Mouse (Mus musculus) intestine, embryonic 15.5 days (tissue): ENCODE data around the gene Gpr18. TPM values are rescaled to one million over a fixed set of nuclear protein-coding genes. Genes with fewer than 3 reads are reported as not detected.

Source experiments
- ATAC-seq: fragments of 200-750 bp; cut with Nextera tagmentation; 2 replicates; pipeline ENCODE4 v1.8.0; 2017; ENCODE audit warnings: moderate TSS enrichment, moderate library complexity
- H3K27ac ChIP-seq: fragments of 300-500 bp; sonication (generic); 2 replicates; pipeline ENCODE4 v1.5.1; 2015; ENCODE audit warnings: mild to moderate bottlenecking, inconsistent platforms
- H3K27me3 ChIP-seq: fragments of 300-500 bp; sonication (generic); replicated peaks from 2 replicates; pipeline ENCODE4 v1.6.1; 2015; ENCODE audit warnings: inconsistent platforms
- H3K36me3 ChIP-seq: fragments of 300-500 bp; sonication (generic); 2 replicates; pipeline ENCODE4 v1.6.1; 2015; ENCODE audit warnings: inconsistent platforms
- H3K4me1 ChIP-seq: fragments of 300-500 bp; sonication (generic); replicated peaks from 2 replicates; pipeline ENCODE4 v1.6.1; 2015; ENCODE audit warnings: inconsistent platforms
- H3K4me2 ChIP-seq: fragments of 300-500 bp; sonication (generic); replicated peaks from 2 replicates; pipeline ENCODE4 v1.6.1; 2015; ENCODE audit warnings: mild to moderate bottlenecking, inconsistent platforms
- H3K4me3 ChIP-seq: fragments of 300-500 bp; sonication (generic); replicated peaks from 2 replicates; pipeline ENCODE4 v1.5.1; 2015; ENCODE audit warnings: inconsistent platforms
- H3K9ac ChIP-seq: fragments of 300-500 bp; sonication (generic); 2 replicates; pipeline ENCODE4 v1.6.1; 2015; ENCODE audit warnings: inconsistent platforms
- H3K9me3 ChIP-seq: fragments of 300-500 bp; sonication (generic); 2 replicates; pipeline ENCODE4 v1.6.1; 2016; ENCODE audit warnings: inconsistent platforms
- WGBS: fragments of 180-500 bp; shearing (Covaris S2); methylation state at CpG from one replicate; pipeline ENCODE4 v1.1.7; 2015; 5-methylcytosine and 5-hydroxymethylcytosine counted together
- polyA plus RNA-seq: library from polyadenylated mRNA; unstranded; fragments of >200 nt; fragmentation: Nextera tagmentation; extraction: Ambion mirVana; gene quantifications from 2 replicates; pipeline ENCODE4 v1.2.1, GENCODE M21; 2015

Gpr18 gene
- polyA plus RNA-seq, 1 experiment from 2014 or later, result 0.34 TPM

DNA sequence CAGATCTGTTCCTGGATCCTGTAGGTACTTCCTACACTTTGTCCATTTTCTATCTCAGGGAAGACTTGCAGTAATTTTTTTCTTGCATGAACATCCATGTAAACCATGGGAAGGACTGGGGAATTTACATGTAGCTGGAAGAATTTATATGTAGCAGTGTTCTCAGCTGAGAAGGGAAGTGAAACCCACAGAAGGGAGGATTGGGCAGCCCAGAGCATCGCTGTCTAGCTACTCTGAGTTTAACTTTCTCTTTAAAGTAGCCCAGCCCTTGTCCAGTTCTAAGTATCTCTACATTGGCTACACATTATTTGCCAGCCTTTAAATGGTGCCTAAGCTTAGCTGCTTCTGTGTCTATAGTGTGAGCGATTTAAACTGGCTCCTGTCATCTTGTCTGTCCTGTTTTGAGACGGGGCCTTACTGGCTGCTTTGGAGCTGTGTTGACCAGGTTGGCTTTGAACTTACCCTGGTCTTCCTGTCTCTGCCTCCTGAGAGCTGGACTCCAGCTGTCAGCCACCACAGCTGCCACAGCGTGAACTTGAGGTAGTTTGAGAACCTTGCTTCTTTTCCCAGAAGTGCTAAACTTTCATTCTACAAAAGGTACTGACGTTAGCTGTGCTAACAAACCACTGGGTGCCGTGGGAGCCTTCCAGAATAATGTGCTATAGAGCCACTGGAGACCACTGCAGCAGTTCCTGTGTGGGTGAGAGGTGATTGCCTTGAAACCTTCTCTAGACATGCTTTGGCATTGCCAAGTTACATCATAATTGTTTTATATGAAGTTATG is 922 bp upstream of the Gpr18 start:
- WGBS, result 90% methylated on average over 6 of the region's 6 CpGs
- 0 out of 2 replicates have a peak, but pooled peaks cover 7% of the 10 kb centered on the region for H3K36me3 ChIP-seq
- H3K4me1 ChIP-seq, result peaks cover 6% of the 10 kb centered on the region; the same call in 1 of the 2 replicates
- H3K27ac ChIP-seq, result no peak overlapping the region
- no peak for ATAC-seq
- H3K4me2 ChIP-seq, result no peak overlapping the region
- H3K9me3 ChIP-seq, result no peaks in the 10 kb centered on the region
- no peak overlapping the region for H3K9ac ChIP-seq
- no peaks in the 10 kb centered on the region for H3K27me3 ChIP-seq
- H3K4me3 ChIP-seq, result no peak overlapping the region

DNA sequence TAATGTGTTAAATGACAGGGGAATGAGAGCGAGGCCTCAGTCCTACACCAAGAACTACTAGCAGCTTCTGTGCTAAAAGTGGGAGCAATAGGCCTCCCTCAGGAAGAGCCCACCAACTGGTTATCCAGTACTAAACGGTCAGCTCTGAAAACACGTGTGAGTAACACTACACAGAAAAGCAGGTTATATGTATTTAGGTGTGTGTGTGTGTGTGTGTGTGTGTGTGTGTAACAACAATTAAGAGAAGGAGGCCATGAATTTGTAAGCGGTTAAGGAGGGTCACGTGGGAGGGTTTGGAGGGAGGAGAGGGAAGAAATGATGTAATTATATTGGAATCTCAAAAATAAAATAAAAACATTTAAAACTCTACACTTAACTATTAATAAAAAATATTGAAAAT is 438 bp downstream of the Gpr18 start:
- Histone ChIP-seq H3K4me1 (no peaks in the 10 kb centered on the region), H3K9me3 (no peaks in the 10 kb centered on the region), H3K36me3 (0 out of 2 replicates have a peak, but pooled peaks cover 9% of the 10 kb centered on the region), H3K9ac (no peak overlapping the region), H3K4me3 (no peak overlapping the region), H3K4me2 (no peak overlapping the region), H3K27ac (no peak overlapping the region), H3K27me3 (no peaks in the 10 kb centered on the region)
- ATAC-seq, result no peak
- 81% methylated on average over 5 of the region's 5 CpGs for WGBS

DNA sequence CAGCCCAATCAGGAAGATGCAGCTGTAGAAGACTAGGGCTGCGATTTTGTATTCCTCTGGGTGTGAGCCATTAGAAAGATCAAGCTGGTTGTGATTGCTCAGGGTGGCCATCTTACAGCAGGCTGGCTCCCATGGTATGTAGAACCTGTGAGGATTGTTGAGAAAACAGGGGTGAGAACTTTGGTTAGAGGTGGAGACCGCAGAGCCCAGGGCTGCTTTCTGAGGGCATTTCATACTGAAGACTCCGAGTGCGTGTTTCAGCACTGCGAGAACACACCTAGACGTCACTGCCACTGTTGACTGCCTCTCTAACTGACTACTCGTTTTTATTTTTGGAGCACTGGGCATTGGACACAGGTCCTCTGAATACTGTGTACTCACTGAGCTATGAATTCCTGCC is 3.1 kb downstream of the Gpr18 start:
- Histone ChIP-seq H3K4me1 (no peaks in the 10 kb centered on the region), H3K27me3 (no peaks in the 10 kb centered on the region), H3K9ac (no peak overlapping the region), H3K36me3 (0 out of 2 replicates have a peak, but pooled peaks cover 9% of the 10 kb centered on the region), H3K4me3 (no peak overlapping the region), H3K4me2 (no peak overlapping the region), H3K27ac (no peak overlapping the region), H3K9me3 (no peaks in the 10 kb centered on the region)
- ATAC-seq, result no peak
- 94% methylated on average over 7 of the region's 7 CpGs for WGBS

GRCm38 (mm10) chr14:121909868-121910267 is 5.7 kb downstream of the Gpr18 start:
- Histone ChIP-seq H3K4me3 (no peak overlapping the region), H3K4me2 (no peak overlapping the region), H3K27me3 (no peaks in the 10 kb centered on the region), H3K9ac (no peak overlapping the region), H3K4me1 (no peaks in the 10 kb centered on the region), H3K27ac (no peak overlapping the region), H3K36me3 (0 out of 2 replicates have a peak, but pooled peaks cover 9% of the 10 kb centered on the region), H3K9me3 (no peaks in the 10 kb centered on the region)
- ATAC-seq, result no peak
- WGBS, result 93% methylated on average over 6 of the region's 6 CpGs

GRCm38 (mm10) chr14:121906992-121907681 is 8.4 kb downstream of the Gpr18 start:
- no peak overlapping the region for H3K4me3 ChIP-seq
- no peaks in the 10 kb centered on the region for H3K9me3 ChIP-seq
- H3K4me1 ChIP-seq, result no peaks in the 10 kb centered on the region
- 85% methylated on average over 11 of the region's 11 CpGs for WGBS
- H3K27ac ChIP-seq, result no peak overlapping the region
- H3K9ac ChIP-seq, result no peak overlapping the region
- no peaks in the 10 kb centered on the region for H3K27me3 ChIP-seq
- no peak for ATAC-seq
- H3K36me3 ChIP-seq, result 0 out of 2 replicates have a peak, but pooled peaks cover 8% of the 10 kb centered on the region
- H3K4me2 ChIP-seq, result no peak overlapping the region

- no peak overlapping the region for H3K4me2 ChIP-seq
- no peaks in the 10 kb centered on the region for H3K27me3 ChIP-seq
- H3K27ac ChIP-seq, result no peak overlapping the region
- no peak for ATAC-seq
- 77% methylated on average over 8 of the region's 8 CpGs for WGBS
- H3K36me3 ChIP-seq, result 0 out of 2 replicates have a peak, but pooled peaks cover 1% of the 10 kb centered on the region
- H3K4me1 ChIP-seq, result no peaks in the 10 kb centered on the region
- H3K4me3 ChIP-seq, result no peak overlapping the region
- H3K9ac ChIP-seq, result no peak overlapping the region
- H3K9me3 ChIP-seq, result no peaks in the 10 kb centered on the region
Measured at GRCm38 (mm10) chr14:121906341-121906991, 9.1 kb downstream of the Gpr18 start.

DNA sequence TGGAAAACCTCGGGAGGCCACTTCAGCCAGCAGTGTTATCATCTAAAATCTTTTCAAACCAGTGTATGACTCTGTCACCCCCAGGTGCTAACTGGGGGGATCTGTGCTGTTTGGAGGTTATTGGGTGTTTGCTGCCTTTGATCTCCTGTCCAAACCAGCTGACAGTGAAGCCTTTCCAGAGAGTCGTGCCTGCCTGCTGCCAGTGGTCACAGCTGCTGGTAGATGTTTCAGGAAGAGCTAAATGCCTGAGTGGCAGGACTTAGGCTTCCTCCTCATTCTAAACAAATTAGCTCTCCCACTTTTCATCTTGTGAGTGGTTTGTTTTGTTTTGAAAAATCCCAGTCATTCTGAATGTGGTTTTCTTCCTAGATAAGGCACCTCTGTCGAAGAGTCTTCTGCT is 10.8 kb downstream of the Gpr18 start:
- Histone ChIP-seq H3K4me2 (no peak overlapping the region), H3K36me3 (no peaks in the 10 kb centered on the region)
- 29% methylated on average over 3 of the region's 3 CpGs for WGBS

GRCm38 (mm10) chr14:121903381-121903876 is 12.2 kb downstream of the Gpr18 start:
- no peaks in the 10 kb centered on the region for H3K27me3 ChIP-seq
- no peaks in the 10 kb centered on the region for H3K36me3 ChIP-seq
- H3K9ac ChIP-seq, result no peak overlapping the region
- H3K27ac ChIP-seq, result no peak overlapping the region
- no peaks in the 10 kb centered on the region for H3K4me1 ChIP-seq
- 86% methylated on average over 7 of the region's 7 CpGs for WGBS
- no peak overlapping the region for H3K4me3 ChIP-seq
- ATAC-seq, result no peak
- no peaks in the 10 kb centered on the region for H3K9me3 ChIP-seq
- H3K4me2 ChIP-seq, result no peak overlapping the region

More for the DNA sequence above, 10.8 kb downstream of the Gpr18 start:
- Histone ChIP-seq H3K9ac (no peak overlapping the region), H3K27ac (no peak overlapping the region), H3K4me1 (no peaks in the 10 kb centered on the region), H3K4me3 (no peak overlapping the region), H3K27me3 (no peaks in the 10 kb centered on the region), H3K9me3 (no peaks in the 10 kb centered on the region)
- ATAC-seq, result no peak

DNA sequence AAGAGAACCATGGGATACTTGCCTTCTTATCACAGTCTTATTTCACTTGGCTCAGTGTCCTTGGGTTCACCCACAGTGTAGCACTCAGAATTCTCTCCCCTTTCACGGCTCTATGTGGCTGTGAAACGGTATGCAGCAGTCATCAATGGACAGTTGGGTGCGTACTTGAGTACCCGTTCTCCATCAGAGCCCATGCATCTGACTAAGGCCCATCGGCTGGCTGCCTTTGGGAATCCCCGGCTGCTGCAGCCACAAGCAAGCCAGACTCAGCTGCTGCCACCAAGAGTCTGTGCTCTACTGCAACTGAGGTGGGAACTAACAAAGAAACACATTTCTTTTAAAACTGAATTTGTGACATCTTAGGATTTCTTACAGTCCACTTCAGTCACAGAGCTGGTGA is 14.1 kb downstream of the Gpr18 start:
- Histone ChIP-seq H3K27me3 (no peaks in the 10 kb centered on the region), H3K9ac (no peak overlapping the region), H3K36me3 (no peaks in the 10 kb centered on the region), H3K27ac (no peak overlapping the region), H3K4me3 (no peak overlapping the region), H3K4me1 (no peaks in the 10 kb centered on the region), H3K9me3 (no peaks in the 10 kb centered on the region), H3K4me2 (no peak overlapping the region)
- ATAC-seq, result no peak
- WGBS, result 90% methylated on average over 6 of the region's 6 CpGs

DNA sequence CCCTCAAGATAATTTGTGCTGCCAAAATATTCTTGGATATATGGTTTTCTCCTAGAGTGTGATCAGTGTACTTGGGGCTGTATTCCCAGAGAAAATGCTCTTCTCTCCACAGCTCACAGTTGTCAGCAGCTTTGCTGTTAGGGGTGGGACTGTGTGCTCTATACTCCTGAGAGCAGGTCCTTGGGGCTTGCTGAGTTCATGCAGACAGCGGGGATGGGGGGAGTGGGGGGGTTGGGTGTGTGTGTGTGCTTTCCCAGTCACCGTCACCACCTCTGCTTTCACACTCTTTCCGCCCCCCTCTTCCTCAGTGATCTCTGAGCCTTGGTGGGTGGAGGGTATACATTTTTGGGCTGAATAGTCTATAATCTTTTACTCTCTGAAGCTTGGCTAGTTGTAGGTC is 16.5 kb downstream of the Gpr18 start:
- Histone ChIP-seq H3K4me1 (no peaks in the 10 kb centered on the region; the same call in 1 of the 2 replicates), H3K9me3 (no peaks in the 10 kb centered on the region), H3K4me2 (no peak overlapping the region), H3K27me3 (no peaks in the 10 kb centered on the region), H3K4me3 (no peak overlapping the region), H3K27ac (no peak overlapping the region), H3K9ac (no peak overlapping the region), H3K36me3 (no peaks in the 10 kb centered on the region)
- no peak for ATAC-seq
- 70% methylated on average over 3 of the region's 3 CpGs for WGBS

DNA sequence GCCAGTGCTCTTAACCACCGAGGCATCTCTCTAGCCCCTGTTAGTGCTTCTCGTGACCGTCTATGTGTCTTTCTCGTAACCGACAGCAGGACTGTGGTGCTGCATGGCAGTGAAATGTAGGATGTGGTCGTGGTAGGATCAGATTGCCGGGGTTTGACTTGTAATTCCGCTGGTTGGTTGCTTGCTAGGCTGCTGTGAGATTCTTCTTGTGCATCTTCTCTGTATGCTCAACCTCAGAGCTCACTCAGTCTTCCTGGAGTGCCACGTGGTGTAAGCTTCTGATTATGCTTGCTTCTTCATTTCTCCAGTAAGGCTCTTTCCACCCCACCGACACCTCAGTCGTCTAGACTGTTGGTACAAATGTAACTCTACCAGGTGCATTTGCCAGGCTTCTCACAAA is 17.1 kb downstream of the Gpr18 start:
- WGBS, result 86% methylated on average over 11 of the region's 11 CpGs
- no peak for ATAC-seq
- H3K36me3 ChIP-seq, result no peaks in the 10 kb centered on the region
- no peak overlapping the region for H3K9ac ChIP-seq
- no peaks in the 10 kb centered on the region for H3K27me3 ChIP-seq
- peaks cover 6% of the 10 kb centered on the region; the same call in 1 of the 2 replicates for H3K4me1 ChIP-seq
- H3K4me2 ChIP-seq, result no peak overlapping the region
- H3K27ac ChIP-seq, result no peak overlapping the region
- no peaks in the 10 kb centered on the region for H3K9me3 ChIP-seq
- H3K4me3 ChIP-seq, result no peak overlapping the region

DNA sequence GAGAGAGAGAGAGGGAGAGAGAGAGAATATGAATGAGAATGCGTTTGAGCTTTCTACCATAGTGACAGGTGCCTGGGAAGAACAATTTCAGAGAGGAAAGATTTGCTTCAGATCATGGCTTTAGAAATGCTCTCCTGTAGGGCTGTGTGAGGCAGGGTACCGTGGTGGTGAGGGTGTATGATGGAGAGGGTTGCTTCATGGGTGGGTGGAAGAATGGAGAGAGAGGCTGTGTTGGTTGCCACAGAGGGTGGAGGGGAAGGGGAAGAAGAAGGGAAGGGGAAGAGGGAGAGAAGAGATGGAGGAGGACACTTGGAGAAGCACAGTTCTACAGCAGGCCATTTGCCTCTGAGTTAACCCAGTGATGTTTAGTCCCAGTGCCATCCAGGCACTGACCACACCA is 17.8 kb downstream of the Gpr18 start:
- H3K9ac ChIP-seq, result no peak overlapping the region
- H3K4me1 ChIP-seq, result peaks cover 10% of the 10 kb centered on the region; the same call in 1 of the 2 replicates
- WGBS, result 85% methylated on average over 2 of the region's 2 CpGs
- no peaks in the 10 kb centered on the region for H3K27me3 ChIP-seq
- no peaks in the 10 kb centered on the region for H3K9me3 ChIP-seq
- H3K27ac ChIP-seq, result no peak overlapping the region
- H3K4me3 ChIP-seq, result no peak overlapping the region
- no peak overlapping the region for H3K4me2 ChIP-seq
- no peak for ATAC-seq
- no peaks in the 10 kb centered on the region for H3K36me3 ChIP-seq
